Mouse (Mus musculus): ENCODE measurements around the gene Gtf3c2. TPM values are rescaled to one million over a fixed set of nuclear protein-coding genes. Genes with fewer than 3 reads are reported as not detected.
A peak's percentile ranks its signal among the peaks of the same experiment; 100 is the strongest.

Gene Gtf3c2
- polyA plus RNA-seq, 1 experiment from 2014 or later = 69.5 TPM

- H3K27ac ChIP-seq (replicated peaks) = no peak overlapping the region
- peaks cover 93% of the 10 kb centered on the region for H3K36me3 ChIP-seq
- no peaks in the 10 kb centered on the region for H3K4me1 ChIP-seq
- no peak overlapping the region for H3K4me2 ChIP-seq (replicated peaks)
- H3K9ac ChIP-seq (replicated peaks) = no peak overlapping the region
- H3K27me3 ChIP-seq = no peaks in the 10 kb centered on the region
- H3K9me3 ChIP-seq = no peaks in the 10 kb centered on the region
- ATAC-seq (replicated peaks) = no peak
- no peak overlapping the region for H3K4me3 ChIP-seq
- WGBS = 85% methylated on average over 4 of the region's 4 CpGs
Measured at GRCm38 (mm10) chr5:31168630-31169029, 11.3 kb downstream of the Gtf3c2 start.

GRCm38 (mm10) chr5:31164878-31165277 lies 15.1 kb downstream of the Gtf3c2 start:
- H3K9me3 ChIP-seq = no peaks in the 10 kb centered on the region
- no peak overlapping the region for H3K4me3 ChIP-seq
- no peaks in the 10 kb centered on the region for H3K4me1 ChIP-seq
- ATAC-seq (replicated peaks) = no peak
- H3K27me3 ChIP-seq = no peaks in the 10 kb centered on the region
- H3K4me2 ChIP-seq (replicated peaks) = no peak overlapping the region
- WGBS = 83% methylated on average over 1 of the region's 1 CpGs
- H3K36me3 ChIP-seq = peaks cover 89% of the 10 kb centered on the region
- H3K27ac ChIP-seq (replicated peaks) = no peak overlapping the region
- H3K9ac ChIP-seq (replicated peaks) = no peak overlapping the region

- ATAC-seq (replicated peaks) = no peak
- Histone ChIP-seq H3K36me3 (peaks cover 89% of the 10 kb centered on the region), H3K4me2 (replicated peaks) (no peak overlapping the region)
Measured at GRCm38 (mm10) chr5:31162462-31162861, 17.5 kb downstream of the Gtf3c2 start.

GRCm38 (mm10) chr5:31154152-31154553 lies 25.8 kb downstream of the Gtf3c2 start, which contains the start of gene Mpv17:
TSS of gene Mpv17 (minus strand) at chr5:31154251.
- H3K4me1 ChIP-seq = peaks cover 15% of the 10 kb centered on the region
- no peaks in the 10 kb centered on the region for H3K27me3 ChIP-seq
- H3K4me3 ChIP-seq = peak within 1 kb of the TSS; percentile 81
- H3K4me2 ChIP-seq (replicated peaks) = peak within 1 kb of the TSS; percentile 80
- under 1% methylated on average over 19 of the region's 19 CpGs for WGBS
- peaks cover 32% of the 10 kb centered on the region for H3K36me3 ChIP-seq
- peak within 1 kb of the TSS; percentile 77 for H3K27ac ChIP-seq (replicated peaks)
- peak within 1 kb of the TSS; percentile 81 for H3K9ac ChIP-seq (replicated peaks)
- peak; percentile 94 for ATAC-seq (replicated peaks)
- H3K9me3 ChIP-seq = no peaks in the 10 kb centered on the region

More at GRCm38 (mm10) chr5:31162462-31162861, 17.5 kb downstream of the Gtf3c2 start:
- H3K27me3 ChIP-seq = no peaks in the 10 kb centered on the region
- no peak overlapping the region for H3K27ac ChIP-seq (replicated peaks)
- no peaks in the 10 kb centered on the region for H3K4me1 ChIP-seq
- H3K4me3 ChIP-seq = no peak overlapping the region
- H3K9me3 ChIP-seq = no peaks in the 10 kb centered on the region
- no peak overlapping the region for H3K9ac ChIP-seq (replicated peaks)

- H3K4me1 ChIP-seq = peaks cover 15% of the 10 kb centered on the region
- peak overlapping the region; percentile 81 for H3K9ac ChIP-seq (replicated peaks)
- H3K27me3 ChIP-seq = no peaks in the 10 kb centered on the region
- no peaks in the 10 kb centered on the region for H3K9me3 ChIP-seq
- peaks cover 28% of the 10 kb centered on the region for H3K36me3 ChIP-seq
- ATAC-seq (replicated peaks) = peak; percentile 47
- H3K4me2 ChIP-seq (replicated peaks) = peak overlapping the region; percentile 80
- H3K4me3 ChIP-seq = peak overlapping the region; percentile 81
- 35% methylated on average over 6 of the region's 6 CpGs for WGBS
- H3K27ac ChIP-seq (replicated peaks) = peak overlapping the region; percentile 77
Measured at GRCm38 (mm10) chr5:31153516-31154151, 26.3 kb downstream of the Gtf3c2 start.

GRCm38 (mm10) chr5:31151746-31152145 lies 28.2 kb downstream of the Gtf3c2 start:
- Histone ChIP-seq H3K27ac (replicated peaks) (no peak overlapping the region), H3K4me1 (peaks cover 15% of the 10 kb centered on the region), H3K9me3 (no peaks in the 10 kb centered on the region), H3K36me3 (peaks cover 9% of the 10 kb centered on the region), H3K4me3 (no peak overlapping the region), H3K9ac (replicated peaks) (no peak overlapping the region), H3K27me3 (no peaks in the 10 kb centered on the region), H3K4me2 (replicated peaks) (no peak overlapping the region)
- no peak for ATAC-seq (replicated peaks)
- WGBS = 83% methylated on average over 3 of the region's 3 CpGs

GRCm38 (mm10) chr5:31149781-31150180 lies 30.2 kb downstream of the Gtf3c2 start:
- Histone ChIP-seq H3K4me2 (replicated peaks) (no peak overlapping the region), H3K9me3 (no peaks in the 10 kb centered on the region), H3K4me3 (no peak overlapping the region), H3K27me3 (no peaks in the 10 kb centered on the region), H3K4me1 (peaks cover 12% of the 10 kb centered on the region), H3K9ac (replicated peaks) (no peak overlapping the region), H3K27ac (replicated peaks) (no peak overlapping the region), H3K36me3 (peaks cover 1% of the 10 kb centered on the region; the same call in 1 of the 2 replicates)
- ATAC-seq (replicated peaks) = no peak
- WGBS = 70% methylated on average over 4 of the region's 4 CpGs

- Histone ChIP-seq H3K36me3 (0 out of 2 replicates have a peak, but pooled peaks cover 3% of the 10 kb centered on the region), H3K9ac (replicated peaks) (no peak overlapping the region), H3K27ac (replicated peaks) (no peak overlapping the region), H3K27me3 (peaks cover 55% of the 10 kb centered on the region), H3K9me3 (no peaks in the 10 kb centered on the region), H3K4me1 (peaks cover 21% of the 10 kb centered on the region), H3K4me2 (replicated peaks) (0 out of 2 replicates have a peak overlapping the region, but pooled peaks have one; percentile 46), H3K4me3 (no peak overlapping the region; the same call in 1 of the 2 replicates)
- no peak for ATAC-seq (replicated peaks)
- WGBS = 18% methylated on average over 9 of the region's 9 CpGs
Measured at GRCm38 (mm10) chr5:31138968-31139425, 40.9 kb downstream of the Gtf3c2 start.

- H3K27ac ChIP-seq (replicated peaks) = no peak within 1 kb of the TSS
- 0 out of 2 replicates have a peak, but pooled peaks cover 3% of the 10 kb centered on the region for H3K36me3 ChIP-seq
- no peak for ATAC-seq (replicated peaks)
- H3K9me3 ChIP-seq = no peaks in the 10 kb centered on the region
- 0 out of 2 replicates have a peak within 1 kb of the TSS, but pooled peaks have one; percentile 1 for H3K9ac ChIP-seq (replicated peaks)
- peak within 1 kb of the TSS; percentile 30 for H3K4me3 ChIP-seq
- H3K4me1 ChIP-seq = peaks cover 21% of the 10 kb centered on the region
- H3K27me3 ChIP-seq = peaks cover 60% of the 10 kb centered on the region
- peak within 1 kb of the TSS; percentile 46 for H3K4me2 ChIP-seq (replicated peaks)
- WGBS = 1% methylated on average over 52 of the region's 52 CpGs
Measured at GRCm38 (mm10) chr5:31138241-31138967, 41.5 kb downstream of the Gtf3c2 start, which contains the start of gene Ucn. TSS of gene Ucn (minus strand) at chr5:31138829.

- no peak for ATAC-seq (replicated peaks)
- Histone ChIP-seq H3K27ac (replicated peaks) (no peak overlapping the region), H3K4me3 (peak overlapping the region; percentile 30), H3K9me3 (no peaks in the 10 kb centered on the region), H3K4me1 (peaks cover 21% of the 10 kb centered on the region), H3K36me3 (0 out of 2 replicates have a peak, but pooled peaks cover 3% of the 10 kb centered on the region), H3K27me3 (peaks cover 60% of the 10 kb centered on the region), H3K9ac (replicated peaks) (no peak overlapping the region), H3K4me2 (replicated peaks) (peak overlapping the region; percentile 46)
- under 1% methylated on average over 13 of the region's 13 CpGs for WGBS
Measured at GRCm38 (mm10) chr5:31137658-31138057, 42.3 kb downstream of the Gtf3c2 start.

- ATAC-seq (replicated peaks) = no peak
- 0 out of 2 replicates have a peak, but pooled peaks cover 3% of the 10 kb centered on the region for H3K36me3 ChIP-seq
Measured at GRCm38 (mm10) chr5:31136730-31137424, 43.1 kb downstream of the Gtf3c2 start.

More at GRCm38 (mm10) chr5:31136730-31137424, 43.1 kb downstream of the Gtf3c2 start:
- Histone ChIP-seq H3K9ac (replicated peaks) (no peak overlapping the region), H3K4me3 (peak overlapping the region; percentile 30), H3K4me2 (replicated peaks) (peak overlapping the region; percentile 46), H3K27me3 (peaks cover 60% of the 10 kb centered on the region), H3K4me1 (peaks cover 21% of the 10 kb centered on the region), H3K9me3 (no peaks in the 10 kb centered on the region), H3K27ac (replicated peaks) (no peak overlapping the region)
- under 1% methylated on average over 33 of the region's 33 CpGs for WGBS

Measured in forebrain, embryonic 15.5 days (tissue).